Mouse (Mus musculus) forebrain, embryonic 10.5 days (tissue): ENCODE data around the gene Rps19bp1. TPM values are rescaled to one million over a fixed set of nuclear protein-coding genes. Genes with fewer than 3 reads are reported as not detected.
A peak's percentile ranks its signal among the peaks of the same experiment; 100 is the strongest.

Experiments
- DNase-seq: peaks from one replicate; pipeline ENCODE4 v3.0.0-alpha.2; 2017; ENCODE audit warnings: low spot score; ENCODE audit errors: extremely low spot score
- H3K27ac ChIP-seq: fragments of 300-500 bp; sonication (generic); 2 replicates; pipeline ENCODE4 v1.5.1; 2016; ENCODE audit warnings: mild to moderate bottlenecking
- H3K27me3 ChIP-seq: fragments of 300-500 bp; sonication (generic); 2 replicates; pipeline ENCODE4 v1.6.1; 2016; ENCODE audit warnings: mild to moderate bottlenecking; ENCODE audit not compliant: poor library complexity, severe bottlenecking
- H3K36me3 ChIP-seq: fragments of 300-500 bp; sonication (generic); replicated peaks from 2 replicates; pipeline ENCODE4 v1.6.1; 2016; ENCODE audit warnings: mild to moderate bottlenecking, moderate library complexity
- H3K4me1 ChIP-seq: fragments of 300-500 bp; sonication (generic); 2 replicates; pipeline ENCODE4 v1.6.1; 2016
- H3K4me3 ChIP-seq: fragments of 300-500 bp; sonication (generic); 2 replicates; pipeline ENCODE4 v1.5.1; 2016; ENCODE audit warnings: mild to moderate bottlenecking, moderate library complexity
- H3K9me3 ChIP-seq: fragments of 300-500 bp; sonication (generic); 2 replicates; pipeline ENCODE4 v1.6.1; 2016; ENCODE audit warnings: mild to moderate bottlenecking, moderate library complexity
- WGBS: fragments of 180-500 bp; shearing (Covaris S2); methylation state at CpG from one replicate; pipeline ENCODE4 v1.1.7; 2016; 5-methylcytosine and 5-hydroxymethylcytosine counted together
- polyA plus RNA-seq: library from polyadenylated mRNA; unstranded; fragments of >200 nt; fragmentation: Nextera tagmentation; extraction: Ambion mirVana; gene quantifications from 2 replicates; pipeline ENCODE4 v1.2.1, GENCODE M21; 2016

Gene Rps19bp1
- polyA plus RNA-seq, 1 experiment from 2014 or later: 66.2 TPM

DNA sequence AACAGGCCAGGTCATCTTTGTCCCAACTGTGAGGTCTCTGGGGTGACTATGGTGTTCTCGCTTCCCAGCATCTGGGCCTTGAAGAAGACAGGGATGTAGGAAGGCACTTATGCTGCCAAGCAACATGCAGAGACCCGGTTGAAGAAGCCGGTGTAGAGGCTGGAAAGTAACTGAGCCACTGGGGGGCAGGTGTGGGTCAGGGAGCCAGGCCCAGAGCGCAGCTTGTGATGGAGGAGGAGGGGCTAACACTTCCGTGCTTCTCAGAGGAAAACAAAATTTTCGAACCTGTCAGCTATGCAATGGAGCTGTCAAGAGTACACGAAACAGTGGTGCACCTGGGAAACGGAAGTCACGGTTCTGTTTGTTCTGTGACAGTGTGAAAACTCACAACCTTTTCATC lies 13.0 kb upstream of the Rps19bp1 start:
- H3K27ac ChIP-seq: no peak overlapping the region
- H3K9me3 ChIP-seq: no peaks in the 10 kb centered on the region
- no peak for DNase-seq
- H3K4me1 ChIP-seq: peaks cover 10% of the 10 kb centered on the region
- no peak overlapping the region for H3K4me3 ChIP-seq
- 55% methylated on average over 9 of the region's 9 CpGs for WGBS
- H3K27me3 ChIP-seq: peaks cover 24% of the 10 kb centered on the region
- no peaks in the 10 kb centered on the region for H3K36me3 ChIP-seq

DNA sequence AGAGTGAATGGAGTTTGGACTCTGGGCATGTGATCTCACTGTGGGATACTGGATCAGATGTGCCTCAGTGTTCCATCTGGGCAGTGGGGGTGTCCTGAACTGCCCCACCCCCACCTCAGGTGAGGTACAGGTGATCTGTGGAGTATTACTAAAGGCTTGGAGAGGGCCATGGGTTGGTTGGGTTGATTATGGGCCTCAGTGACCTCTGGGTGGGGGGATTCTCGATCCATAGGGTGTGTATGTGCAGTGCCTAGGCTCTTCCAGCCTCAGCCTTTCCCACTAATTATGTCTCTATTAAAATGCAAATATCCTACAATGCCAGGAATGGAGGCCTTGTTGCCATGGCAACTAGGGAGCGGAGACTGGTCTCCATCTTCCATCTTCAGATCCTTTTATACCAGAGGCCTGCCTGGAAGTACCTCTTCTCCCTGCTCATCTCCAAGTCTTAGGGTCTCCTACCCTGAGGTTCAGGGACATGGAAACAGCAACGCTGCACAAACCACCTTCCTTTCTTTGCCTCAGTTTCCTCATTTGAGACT lies 7.8 kb upstream of the Rps19bp1 start:
- Histone ChIP-seq H3K4me1 (peaks cover 7% of the 10 kb centered on the region), H3K27me3 (no peaks in the 10 kb centered on the region)
- WGBS: 70% methylated on average over 3 of the region's 3 CpGs

DNA sequence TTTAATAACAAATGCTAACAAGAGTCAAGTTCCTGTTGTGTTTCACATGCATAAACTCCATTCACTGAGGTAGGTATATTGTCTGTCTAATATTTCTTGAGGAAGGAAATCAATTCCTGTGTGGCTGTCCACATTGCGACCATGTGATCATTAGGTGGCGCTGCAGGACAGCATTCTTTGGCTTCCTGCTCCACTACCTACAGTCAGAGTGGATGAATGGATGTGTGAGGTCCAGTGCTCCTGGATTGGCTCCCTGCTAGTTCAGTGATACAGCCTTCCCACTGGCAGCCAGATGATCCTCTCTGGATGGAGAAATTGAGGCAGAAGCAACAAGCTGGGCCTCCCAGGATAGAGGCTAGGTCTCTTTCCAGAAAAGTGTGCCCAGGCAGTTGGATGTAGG lies 2.2 kb upstream of the Rps19bp1 start:
- DNase-seq: peak; percentile 72
- 0% methylated on average over 2 of the region's 2 CpGs for WGBS
- no peak overlapping the region for H3K4me3 ChIP-seq
- H3K9me3 ChIP-seq: peaks cover 17% of the 10 kb centered on the region
- no peak overlapping the region for H3K27ac ChIP-seq
- no peaks in the 10 kb centered on the region for H3K27me3 ChIP-seq
- peaks cover 8% of the 10 kb centered on the region for H3K36me3 ChIP-seq
- H3K4me1 ChIP-seq: peaks cover 22% of the 10 kb centered on the region

More for the DNA sequence above, 7.8 kb upstream of the Rps19bp1 start:
- Histone ChIP-seq H3K27ac (no peak overlapping the region), H3K9me3 (peaks cover 17% of the 10 kb centered on the region), H3K4me3 (no peak overlapping the region), H3K36me3 (no peaks in the 10 kb centered on the region)
- no peak for DNase-seq

DNA sequence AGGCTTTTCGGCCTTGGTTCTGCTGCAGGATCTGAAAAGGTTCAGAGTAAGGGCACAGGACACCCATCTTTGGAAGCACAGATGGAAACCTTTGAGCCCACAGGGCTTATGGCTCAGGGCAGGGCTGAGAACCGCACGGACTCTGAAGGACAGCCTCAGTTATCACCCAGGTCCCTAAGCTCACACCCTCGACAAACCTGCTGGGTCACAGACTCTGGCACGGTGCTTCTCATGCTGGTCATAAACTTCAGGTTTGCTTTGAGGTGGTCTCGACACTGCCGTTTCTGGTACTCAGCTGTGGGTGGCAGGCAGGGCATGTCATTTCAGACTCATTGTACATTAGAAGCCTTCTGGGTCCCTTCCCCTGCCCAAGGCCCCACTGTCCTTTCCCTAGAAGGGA lies 3.0 kb downstream of the Rps19bp1 start:
- no peaks in the 10 kb centered on the region for H3K9me3 ChIP-seq
- no peak overlapping the region for H3K27ac ChIP-seq
- peaks cover 63% of the 10 kb centered on the region for H3K4me1 ChIP-seq
- no peak for DNase-seq
- no peaks in the 10 kb centered on the region for H3K27me3 ChIP-seq
- WGBS: 87% methylated on average over 7 of the region's 7 CpGs
- H3K4me3 ChIP-seq: no peak overlapping the region
- H3K36me3 ChIP-seq: peaks cover 60% of the 10 kb centered on the region

DNA sequence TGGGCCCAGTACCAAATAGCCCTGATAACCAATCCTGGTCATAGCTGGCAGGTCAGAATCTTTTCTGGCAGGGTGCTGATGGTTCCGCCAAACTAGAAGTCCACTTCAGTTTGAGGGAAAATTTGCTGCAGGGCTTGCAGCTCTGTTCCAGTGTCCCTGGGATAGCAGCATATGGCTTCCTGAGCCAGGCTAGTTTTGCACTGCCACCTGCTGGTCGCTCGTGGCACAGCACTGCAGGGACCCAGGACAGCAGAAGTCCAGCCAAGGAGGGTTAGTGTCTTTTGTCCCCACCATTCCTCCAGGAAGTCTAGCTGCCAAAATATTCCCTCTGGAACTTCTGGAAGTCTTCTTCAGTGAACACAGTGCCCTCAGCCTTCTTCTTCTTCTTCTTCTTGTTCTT lies 3.4 kb downstream of the Rps19bp1 start:
- Histone ChIP-seq H3K36me3 (peaks cover 63% of the 10 kb centered on the region), H3K4me3 (no peak overlapping the region), H3K27me3 (no peaks in the 10 kb centered on the region), H3K27ac (no peak overlapping the region), H3K9me3 (no peaks in the 10 kb centered on the region), H3K4me1 (peaks cover 63% of the 10 kb centered on the region)
- DNase-seq: peak; percentile 85
- 23% methylated on average over 3 of the region's 3 CpGs for WGBS

DNA sequence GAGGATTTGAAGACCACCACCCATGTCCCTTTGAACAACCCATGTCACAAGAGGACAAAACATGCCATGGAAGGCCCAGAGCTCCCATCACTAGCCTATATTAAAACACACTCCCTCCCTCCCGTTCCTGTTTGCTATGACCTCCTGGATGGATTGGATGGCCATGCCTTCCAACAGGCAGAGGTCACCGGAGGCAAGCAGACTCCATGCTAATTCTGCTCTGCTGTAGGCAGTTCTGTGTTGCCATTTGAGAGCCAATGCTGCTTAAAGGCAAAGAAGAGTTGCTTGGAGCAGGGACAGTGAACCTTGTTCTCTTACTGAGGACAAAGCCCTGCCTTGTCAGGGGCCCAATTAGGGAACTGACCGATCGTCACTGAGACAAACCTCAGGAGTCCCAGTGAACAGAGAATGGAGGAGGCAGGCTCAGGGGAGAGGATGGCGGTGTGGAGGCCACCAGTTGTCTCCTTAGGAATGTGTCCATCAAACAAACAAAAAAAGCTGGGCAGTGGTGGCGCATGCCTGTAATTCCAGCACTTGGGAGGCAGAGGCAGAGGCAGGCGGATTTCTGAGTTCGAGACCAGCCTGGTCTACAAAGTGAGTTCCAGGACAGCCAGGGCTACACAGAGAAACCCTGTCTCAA lies 4.6 kb downstream of the Rps19bp1 start:
- no peaks in the 10 kb centered on the region for H3K9me3 ChIP-seq
- WGBS: 79% methylated on average over 8 of the region's 8 CpGs
- no peak overlapping the region for H3K4me3 ChIP-seq
- H3K4me1 ChIP-seq: peaks cover 64% of the 10 kb centered on the region
- peaks cover 63% of the 10 kb centered on the region for H3K36me3 ChIP-seq
- H3K27me3 ChIP-seq: no peaks in the 10 kb centered on the region
- DNase-seq: no peak
- H3K27ac ChIP-seq: no peak overlapping the region

DNA sequence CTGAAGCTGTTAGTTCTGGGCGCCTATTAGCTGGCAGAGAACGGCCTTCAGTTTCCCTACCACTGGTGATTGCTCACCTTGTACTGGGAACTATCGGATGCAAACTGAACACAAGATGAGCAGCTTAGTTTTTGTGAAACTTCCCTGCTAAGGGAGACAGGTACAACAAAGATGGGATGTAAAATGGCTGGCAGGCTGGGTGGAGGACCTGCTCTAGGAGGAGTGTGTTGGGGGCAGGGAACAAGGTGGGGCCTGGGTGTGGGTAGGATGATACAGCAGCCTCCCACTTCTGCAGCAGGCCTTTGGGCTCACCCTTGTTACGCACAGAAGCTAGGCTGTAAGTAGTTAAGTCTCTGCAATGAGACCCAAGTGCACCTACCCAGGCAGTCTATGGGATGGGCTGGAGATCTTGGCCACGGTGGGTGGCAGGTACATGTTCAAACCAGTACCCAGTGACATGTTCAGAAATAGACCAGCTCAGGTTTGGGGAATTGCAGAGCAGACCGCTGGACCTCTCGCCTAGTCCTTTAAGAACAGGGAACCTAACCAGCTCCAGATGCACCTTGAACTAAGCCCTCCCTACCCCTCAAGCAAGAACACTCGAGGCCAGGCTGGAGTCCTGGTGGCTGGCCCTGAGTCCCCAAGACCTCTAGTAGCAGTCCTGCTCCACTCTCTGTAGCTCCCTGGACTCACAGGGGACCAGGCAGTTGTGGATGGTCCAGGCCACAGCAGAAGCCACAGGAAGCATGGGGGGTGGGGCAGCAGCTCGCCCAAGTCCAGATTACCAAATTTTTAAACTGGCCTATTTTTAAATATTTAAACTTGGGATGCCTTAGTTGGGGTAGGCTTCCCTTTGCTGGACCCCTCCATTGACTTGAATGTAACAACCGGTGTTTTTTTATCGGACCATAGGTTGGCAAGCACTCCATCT lies 5.6 kb downstream of the Rps19bp1 start:
- Histone ChIP-seq H3K36me3 (peaks cover 63% of the 10 kb centered on the region), H3K4me3 (peak overlapping the region; percentile 100), H3K4me1 (peaks cover 67% of the 10 kb centered on the region), H3K27ac (peak overlapping the region; percentile 31), H3K9me3 (no peaks in the 10 kb centered on the region), H3K27me3 (no peaks in the 10 kb centered on the region)
- peak; percentile 27 for DNase-seq
- WGBS: 65% methylated on average over 11 of the region's 11 CpGs

DNA sequence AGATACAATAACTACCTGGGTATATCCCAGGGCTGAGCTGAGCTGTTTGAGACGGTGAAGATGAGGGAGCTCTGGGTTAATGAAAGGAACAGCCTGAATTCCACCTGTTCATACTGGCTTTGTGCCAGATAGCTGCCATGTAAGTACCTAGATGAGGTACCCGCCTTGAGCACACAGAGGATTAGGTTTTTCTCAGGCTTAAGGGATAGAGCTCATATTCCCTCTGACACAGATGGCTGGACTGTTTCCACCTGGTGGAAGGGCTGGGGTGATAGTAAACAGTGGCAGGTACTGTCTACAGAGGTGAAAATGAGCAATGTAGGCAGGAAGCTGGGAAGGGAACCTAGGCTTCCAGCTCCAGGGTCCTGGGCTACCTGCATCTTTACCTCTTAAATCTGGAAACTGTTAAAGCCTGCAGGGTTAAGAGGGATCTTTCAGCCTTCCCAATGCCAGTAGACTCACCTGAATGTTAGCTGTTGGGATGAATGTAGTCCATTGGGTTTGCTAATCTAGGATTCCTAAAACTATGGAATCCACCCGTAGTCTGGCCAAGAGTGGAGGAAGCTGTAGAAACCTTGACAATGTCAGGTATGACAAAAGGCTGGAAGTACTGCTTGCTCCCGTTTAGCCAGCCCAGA lies 6.4 kb downstream of the Rps19bp1 start:
- Histone ChIP-seq H3K27me3 (no peaks in the 10 kb centered on the region), H3K27ac (no peak overlapping the region; the same call in 1 of the 2 replicates), H3K9me3 (no peaks in the 10 kb centered on the region), H3K36me3 (peaks cover 67% of the 10 kb centered on the region), H3K4me3 (peak overlapping the region; percentile 100; the same call in 1 of the 2 replicates), H3K4me1 (peaks cover 67% of the 10 kb centered on the region)
- 36% methylated on average over 4 of the region's 4 CpGs for WGBS
- DNase-seq: no peak

DNA sequence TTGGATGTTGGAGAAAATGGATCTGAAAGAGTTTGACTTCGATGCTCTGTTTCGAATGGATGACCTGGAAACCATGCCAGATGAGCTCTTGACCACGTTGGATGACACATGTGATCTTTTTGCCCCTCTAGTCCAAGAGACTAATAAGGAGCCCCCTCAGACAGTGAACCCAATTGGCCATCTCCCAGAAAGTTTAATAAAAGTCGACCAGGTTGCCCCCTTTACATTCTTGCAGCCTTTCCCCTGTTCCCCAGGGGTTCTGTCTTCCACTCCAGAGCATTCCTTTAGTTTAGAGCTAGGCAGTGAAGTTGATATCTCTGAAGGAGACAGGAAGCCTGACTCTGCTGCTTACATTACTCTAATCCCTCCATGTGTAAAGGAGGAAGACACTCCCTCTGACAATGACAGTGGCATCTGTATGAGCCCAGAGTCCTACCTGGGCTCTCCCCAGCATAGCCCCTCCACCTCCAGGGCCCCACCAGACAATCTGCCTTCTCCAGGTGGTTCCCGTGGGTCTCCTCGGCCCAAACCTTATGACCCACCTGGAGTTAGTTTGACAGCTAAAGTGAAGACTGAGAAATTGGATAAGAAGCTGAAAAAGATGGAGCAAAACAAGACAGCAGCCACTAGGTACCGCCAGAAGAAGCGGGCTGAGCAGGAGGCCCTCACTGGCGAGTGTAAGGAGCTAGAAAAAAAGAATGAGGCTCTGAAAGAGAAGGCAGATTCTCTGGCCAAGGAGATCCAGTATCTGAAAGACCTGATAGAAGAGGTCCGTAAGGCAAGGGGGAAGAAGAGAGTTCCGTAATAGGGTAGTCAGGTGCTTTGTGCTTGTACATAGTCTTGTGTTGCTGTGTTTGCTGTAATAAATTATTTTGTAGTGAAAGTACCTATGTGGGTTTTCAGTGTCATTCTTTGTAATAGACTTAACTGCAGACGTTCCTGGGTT lies 7.2 kb downstream of the Rps19bp1 start:
- Histone ChIP-seq H3K27ac (peak overlapping the region; percentile 100), H3K9me3 (no peaks in the 10 kb centered on the region), H3K36me3 (peaks cover 67% of the 10 kb centered on the region), H3K4me3 (peak overlapping the region; percentile 100), H3K27me3 (no peaks in the 10 kb centered on the region), H3K4me1 (peaks cover 64% of the 10 kb centered on the region)
- no peak for DNase-seq
- 72% methylated on average over 12 of the region's 12 CpGs for WGBS

DNA sequence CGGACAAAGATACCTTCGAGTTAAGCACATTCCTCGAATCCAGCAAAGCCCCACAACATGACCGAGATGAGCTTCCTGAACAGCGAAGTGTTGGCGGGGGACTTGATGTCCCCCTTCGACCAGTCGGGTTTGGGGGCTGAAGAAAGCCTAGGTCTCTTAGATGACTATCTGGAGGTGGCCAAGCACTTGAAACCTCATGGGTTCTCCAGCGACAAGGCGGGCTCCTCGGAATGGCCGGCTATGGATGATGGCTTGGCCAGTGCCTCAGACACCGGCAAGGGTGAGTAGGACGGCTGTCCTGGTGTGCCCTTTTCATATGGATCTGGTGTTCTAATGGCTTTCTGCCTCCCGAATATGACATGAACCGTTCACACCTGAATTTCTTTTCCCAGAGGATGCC lies 7.9 kb downstream of the Rps19bp1 start:
- Histone ChIP-seq H3K9me3 (no peaks in the 10 kb centered on the region), H3K27me3 (no peaks in the 10 kb centered on the region), H3K4me1 (peaks cover 64% of the 10 kb centered on the region), H3K36me3 (peaks cover 70% of the 10 kb centered on the region), H3K27ac (peak overlapping the region; percentile 100), H3K4me3 (peak overlapping the region; percentile 100)
- 20% methylated on average over 16 of the region's 16 CpGs for WGBS
- DNase-seq: peak; percentile 30

DNA sequence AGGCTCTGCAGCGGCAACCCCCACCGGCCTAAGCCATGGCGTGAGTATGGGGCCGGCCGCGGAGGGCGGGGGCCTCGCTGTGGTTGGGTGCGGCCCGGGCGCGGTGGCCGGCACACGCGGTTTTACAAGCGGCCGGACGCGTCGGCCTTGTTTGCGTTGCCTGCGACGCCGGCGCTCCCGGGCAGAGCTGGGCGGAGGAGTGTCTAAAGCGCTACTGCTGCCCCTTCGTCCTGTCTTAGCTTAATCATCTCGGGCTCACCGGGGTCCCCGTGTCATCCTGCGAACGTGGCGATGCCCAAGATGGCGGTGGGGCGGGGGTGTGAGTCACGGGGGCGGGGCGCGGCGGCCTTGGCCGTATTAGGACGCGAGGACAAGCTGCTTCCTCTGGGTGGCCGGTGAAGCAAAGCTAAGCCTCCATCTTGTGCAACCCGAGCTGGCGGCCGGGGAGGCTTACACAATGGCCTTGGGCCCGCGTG lies 8.4 kb downstream of the Rps19bp1 start:
- peak; percentile 80 for DNase-seq
- H3K9me3 ChIP-seq: no peaks in the 10 kb centered on the region
- H3K4me1 ChIP-seq: peaks cover 60% of the 10 kb centered on the region
- no peaks in the 10 kb centered on the region for H3K27me3 ChIP-seq
- H3K36me3 ChIP-seq: peaks cover 70% of the 10 kb centered on the region
- peak overlapping the region; percentile 100 for H3K27ac ChIP-seq
- 0% methylated on average over 51 of the region's 51 CpGs for WGBS
- H3K4me3 ChIP-seq: peak overlapping the region; percentile 100
